Mouse (Mus musculus) gastrocnemius, adult 2 months (tissue): Measurements from ENCODE around the gene Rps19bp1. TPM values are rescaled to one million over a fixed set of nuclear protein-coding genes. Genes with fewer than 3 reads are reported as not detected.
A peak's percentile ranks its signal among the peaks of the same experiment; 100 is the strongest.

Experiments
- DNase-seq: peaks from one replicate; pipeline ENCODE4 v3.0.0; 2022
- H3K27ac ChIP-seq: fragments of 200-600 bp; 2 replicates; pipeline ENCODE4 v1.8.1; 2022; ENCODE audit warnings: mild to moderate bottlenecking
- H3K4me3 ChIP-seq: fragments of 200-600 bp; 2 replicates; pipeline ENCODE4 v1.8.1; 2022; ENCODE audit warnings: mild to moderate bottlenecking, moderate library complexity
- CTCF ChIP-seq: fragments of 200-600 bp; IDR thresholded peaks from 2 replicates; pipeline ENCODE4 v1.8.1; 2022; ENCODE audit warnings: antibody characterized with exemption, mild to moderate bottlenecking, moderate library complexity
- intact Hi-C: fragments of 180-260 bp; cut with DNase I; formaldehyde crosslinking; loops from one replicate; pipeline ENCODE4 v1.15.1; 2025
- total RNA-seq, 2 experiments: library from RNA; stranded (reverse); gene quantifications; 2 replicates each; pipeline ENCODE4 v1.2.3; 2021

Gene Rps19bp1
- total RNA-seq, 2 experiments from 2014 or later: 11.3 to 16.0 TPM

GRCm38 (mm10) chr15:80254847-80255645 lies 9.1 kb downstream of the Rps19bp1 start, which contains the start of gene Atf4:
Atf4 (plus strand) TSS chr15:80255184.
- H3K27ac ChIP-seq: peak within 1 kb of the TSS; percentile 99
- TF ChIP-seq CTCF: no peak
- intact Hi-C loops: loop anchor here (2.0 kb wide), 1 partner anchor 20 kb away; the partner anchor contains the start of genes AC140267.1 and Mief1
- peak; percentile 99 for DNase-seq
- peak within 1 kb of the TSS; percentile 78 for H3K4me3 ChIP-seq

DNA sequence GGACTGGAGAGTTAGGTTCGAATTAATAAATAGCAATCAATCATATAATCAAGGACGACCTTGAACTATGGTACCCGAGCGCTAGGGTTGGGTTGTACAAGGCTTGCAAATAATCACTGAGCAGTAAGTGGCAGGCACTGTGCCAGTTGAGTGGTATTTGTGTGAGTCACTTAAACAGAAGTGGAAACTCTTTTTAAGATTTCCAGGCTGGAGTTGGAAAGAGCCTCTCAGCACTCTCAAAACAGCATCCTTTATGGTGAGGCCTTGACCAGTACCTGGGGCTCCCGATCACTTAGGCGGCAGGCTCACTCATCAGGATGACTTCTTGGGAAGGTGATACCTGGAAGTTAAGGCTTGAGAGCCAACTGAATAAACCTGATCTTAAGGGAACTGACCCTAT lies 9.9 kb downstream of the Rps19bp1 start:
- no peak for TF ChIP-seq CTCF
- H3K4me3 ChIP-seq: peak overlapping the region; percentile 78
- intact Hi-C loops: loop anchor here (2.0 kb wide), 1 partner anchor 19 kb away; the partner anchor contains the start of genes AC140267.1 and Mief1
- peak; percentile 47 for DNase-seq
- peak overlapping the region; percentile 99 for H3K27ac ChIP-seq

GRCm38 (mm10) chr15:80253530-80253929 lies 10.6 kb downstream of the Rps19bp1 start:
- no peak for DNase-seq
- intact Hi-C loops: no loop called here
- H3K4me3 ChIP-seq: no peak overlapping the region
- no peak for TF ChIP-seq CTCF
- peak overlapping the region; percentile 99 for H3K27ac ChIP-seq

DNA sequence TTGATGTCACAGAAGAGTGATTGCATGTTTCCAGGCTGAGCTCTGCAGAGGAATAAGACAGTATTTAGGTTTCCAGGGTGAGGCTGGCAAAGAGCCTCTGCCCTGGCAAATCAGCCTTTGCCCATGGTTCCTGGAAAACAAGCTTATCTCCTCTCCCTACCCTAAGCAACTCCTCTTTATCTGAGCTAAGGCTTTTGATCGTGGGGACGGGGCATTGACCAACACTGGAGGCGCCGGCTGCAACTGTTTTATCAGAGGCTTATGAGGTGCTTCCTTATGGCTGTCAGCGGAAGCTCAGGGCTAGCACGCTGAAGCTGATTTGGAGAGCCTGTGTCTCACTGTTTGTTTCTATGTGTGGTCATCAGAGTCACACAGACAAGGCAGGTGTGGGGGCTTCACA lies 13.5 kb downstream of the Rps19bp1 start:
- Histone ChIP-seq H3K27ac (peak overlapping the region; percentile 63; the same call in 1 of the 2 replicates), H3K4me3 (no peak overlapping the region)
- intact Hi-C loops: no loop called here
- DNase-seq: no peak
- TF ChIP-seq CTCF: no peak

GRCm38 (mm10) chr15:80249672-80250071 lies 14.4 kb downstream of the Rps19bp1 start:
- no peak overlapping the region for H3K4me3 ChIP-seq
- intact Hi-C loops: no loop called here
- TF ChIP-seq CTCF: no peak
- H3K27ac ChIP-seq: no peak overlapping the region
- no peak for DNase-seq

- no peak overlapping the region for H3K27ac ChIP-seq
- TF ChIP-seq CTCF: no peak
- no peak for DNase-seq
- intact Hi-C loops: no loop called here
- no peak overlapping the region for H3K4me3 ChIP-seq
These were observed 15.5 kb downstream of the Rps19bp1 start for GRCm38 (mm10) chr15:80248596-80248995.

DNA sequence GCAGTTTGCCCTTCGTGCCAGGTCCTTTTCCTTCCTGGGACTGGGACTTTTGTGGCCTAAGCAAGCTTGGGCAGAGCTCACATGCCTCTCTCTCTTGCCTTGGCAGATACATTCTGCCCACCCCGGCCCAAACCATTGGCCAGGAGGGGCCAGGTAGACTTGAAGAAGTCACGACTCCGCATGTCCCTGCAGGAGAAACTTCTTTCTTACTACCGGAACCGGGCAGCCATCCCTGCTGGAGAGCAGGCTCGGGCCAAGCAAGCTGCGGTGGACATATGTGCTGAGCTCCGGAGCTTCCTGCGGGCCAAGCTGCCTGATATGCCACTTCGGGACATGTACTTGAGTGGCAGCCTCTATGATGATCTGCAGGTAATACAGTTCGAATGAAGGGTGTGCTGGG lies 16.0 kb downstream of the Rps19bp1 start:
- DNase-seq: no peak
- TF ChIP-seq CTCF: no peak
- Histone ChIP-seq H3K27ac (no peak overlapping the region), H3K4me3 (no peak overlapping the region)
- intact Hi-C loops: no loop called here

DNA sequence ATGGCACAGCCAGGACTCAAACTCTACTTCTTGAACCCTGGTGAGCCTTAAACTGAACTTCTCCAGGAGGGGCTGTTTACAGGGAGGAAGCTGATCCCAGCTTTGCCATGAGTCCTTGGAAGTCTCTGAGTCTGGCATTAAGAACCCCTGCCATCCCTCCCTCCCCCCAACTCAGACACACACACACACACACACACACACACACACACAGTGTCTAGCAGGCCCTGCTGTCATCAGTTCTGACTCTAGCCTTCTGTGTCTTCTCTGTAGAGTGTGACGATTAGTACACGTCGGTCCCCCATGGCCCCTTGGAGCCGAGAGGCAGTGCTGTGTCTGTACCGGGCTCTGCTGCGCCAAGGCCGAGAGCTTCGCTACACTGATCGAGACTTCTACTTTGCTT lies 28.6 kb downstream of the Rps19bp1 start, which contains the start of gene AC140267.1:
AC140267.1 (plus strand) TSS at position 301 of the 400 bp plus-strand sequence.
- intact Hi-C loops: loop anchor here (2.0 to 10.0 kb wide), 2 partner anchors 19 to 291 kb away; partner anchors contain the start of gene Atf4
- Histone ChIP-seq H3K4me3 (peak within 1 kb of the TSS; percentile 99), H3K27ac (peak within 1 kb of the TSS; percentile 91)
- DNase-seq: no peak
- no peak for TF ChIP-seq CTCF

DNA sequence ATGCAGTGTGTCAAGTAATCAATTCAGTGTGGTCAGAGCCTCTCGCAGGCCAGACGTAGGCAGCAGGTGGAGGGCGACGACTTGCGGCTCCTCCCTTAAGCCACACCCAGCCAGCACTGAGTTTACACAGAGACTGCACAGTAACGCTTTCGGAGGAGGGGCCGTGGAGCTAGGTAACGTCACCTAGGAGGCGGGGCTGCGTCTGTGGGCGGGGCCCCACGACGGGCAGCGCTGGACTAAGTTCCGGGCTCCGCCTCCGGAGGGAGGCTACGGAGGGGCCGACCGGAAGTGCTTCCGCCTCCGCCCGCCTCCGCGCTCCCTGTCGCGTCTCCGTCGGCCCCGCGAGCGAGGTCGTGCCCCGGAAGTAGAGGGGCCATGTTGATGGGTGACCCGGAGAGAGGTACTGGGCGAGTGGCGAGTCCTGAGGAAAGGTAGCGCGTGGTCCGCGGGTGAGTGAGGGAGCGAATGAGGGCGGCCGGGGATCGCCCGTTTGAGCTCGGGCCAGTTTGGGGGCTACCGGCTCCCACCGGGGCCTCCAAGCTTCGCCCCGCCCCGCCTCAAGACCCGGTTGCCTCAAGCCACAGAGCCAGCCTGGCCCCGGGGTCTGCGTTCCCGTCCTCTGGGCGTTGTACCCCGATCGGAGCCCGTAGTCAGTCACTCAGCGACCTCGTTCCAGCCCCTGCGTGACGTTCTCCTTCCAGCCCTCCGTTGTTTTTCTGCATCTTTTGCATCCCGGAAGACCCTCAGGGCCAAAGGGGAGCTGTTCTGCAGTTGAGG lies 30.2 kb downstream of the Rps19bp1 start, which contains the start of gene Mief1:
Mief1 (plus strand) TSS at position 286 of the 777 bp plus-strand sequence.
- intact Hi-C loops: loop anchor here (2.0 to 10.0 kb wide), 2 partner anchors 21 to 289 kb away; partner anchors contain the start of gene Atf4
- peak within 1 kb of the TSS; percentile 99 for H3K4me3 ChIP-seq
- peak within 1 kb of the TSS; percentile 91 for H3K27ac ChIP-seq
- no peak; the same call in 1 of the 2 replicates for TF ChIP-seq CTCF
- peak; percentile 99 for DNase-seq

DNA sequence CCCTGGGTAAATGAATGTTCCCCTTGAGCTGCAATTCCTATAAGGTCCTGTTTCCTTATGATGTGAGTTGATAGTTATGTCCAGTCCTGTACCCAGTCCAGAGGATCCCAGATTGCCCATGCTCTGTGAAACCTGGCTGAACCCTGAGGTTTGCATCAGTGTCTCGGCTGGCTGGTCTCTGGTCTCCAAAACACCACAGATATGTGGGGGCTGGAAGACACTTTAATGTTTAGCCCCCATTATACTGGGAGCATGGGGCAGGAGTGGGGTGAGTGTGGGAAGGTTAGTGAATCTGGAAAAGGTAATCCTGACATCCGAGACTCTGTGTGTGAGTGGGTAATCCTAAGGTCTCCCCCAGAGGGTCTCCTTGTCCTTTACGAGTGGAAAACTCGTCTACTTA lies 31.1 kb downstream of the Rps19bp1 start:
- Histone ChIP-seq H3K4me3 (peak overlapping the region; percentile 99), H3K27ac (peak overlapping the region; percentile 91)
- intact Hi-C loops: loop anchor here (10.0 kb wide), 1 partner anchor 288 kb away; no protein-coding TSS in a partner anchor
- TF ChIP-seq CTCF: no peak
- no peak for DNase-seq

DNA sequence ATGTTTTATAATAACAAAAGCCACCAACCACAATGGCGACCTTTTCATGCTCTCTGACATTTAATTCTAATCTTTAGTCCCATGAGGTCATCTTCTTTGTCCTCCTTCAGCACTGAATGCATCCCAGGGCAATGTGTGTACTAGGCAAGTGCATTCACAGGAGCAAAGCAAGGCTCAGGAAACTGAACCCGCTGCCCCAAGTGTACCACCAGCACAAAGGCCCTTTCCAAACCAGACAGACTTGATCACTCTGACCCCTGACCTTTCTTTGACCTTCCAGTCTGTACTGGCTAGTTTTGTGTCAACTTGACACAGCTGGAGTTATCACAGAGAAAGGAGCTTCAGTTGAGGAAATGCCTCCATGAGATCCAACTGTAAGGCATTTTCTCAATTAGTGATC lies 31.8 kb downstream of the Rps19bp1 start:
- Histone ChIP-seq H3K4me3 (no peak overlapping the region), H3K27ac (no peak overlapping the region)
- DNase-seq: no peak
- no peak for TF ChIP-seq CTCF
- intact Hi-C loops: loop anchor here (10.0 kb wide), 1 partner anchor 288 kb away; no protein-coding TSS in a partner anchor

DNA sequence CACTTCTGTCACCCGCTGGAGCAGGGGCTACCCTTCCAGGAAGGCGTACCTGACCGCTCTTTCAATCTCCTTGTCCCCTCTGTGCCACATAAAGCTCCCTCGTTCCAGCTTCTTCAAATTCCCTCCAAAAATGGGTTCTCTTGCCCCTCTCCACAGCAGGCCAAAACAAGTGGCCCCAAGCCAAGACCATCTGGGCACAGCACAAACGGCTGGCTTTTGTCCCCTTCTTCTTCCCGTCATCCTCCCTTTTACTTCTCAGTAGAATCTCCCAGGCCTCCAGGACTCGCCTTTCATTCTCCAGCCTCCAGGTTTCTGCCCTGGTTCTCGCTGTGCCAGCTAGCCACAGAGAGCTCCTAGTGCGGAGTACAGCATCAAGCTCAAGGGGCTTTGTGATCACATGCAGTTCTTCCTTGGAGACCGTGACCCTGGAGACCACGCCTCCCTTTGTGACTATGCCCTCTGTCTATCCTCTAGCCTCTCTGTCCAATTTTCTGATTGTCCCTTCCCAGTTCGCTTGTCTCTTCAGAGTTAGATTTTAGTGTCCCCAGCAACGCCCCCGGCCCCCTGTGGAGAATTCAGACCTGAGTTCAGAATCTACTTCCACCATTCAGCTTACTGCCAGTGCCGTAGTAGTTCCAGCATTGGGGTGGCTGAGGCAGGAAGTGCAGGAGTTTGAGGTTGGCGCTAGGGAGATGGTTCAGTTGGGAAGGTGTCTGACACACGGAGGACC lies 35.9 kb downstream of the Rps19bp1 start:
- intact Hi-C loops: loop anchor here (5.0 kb wide), 1 partner anchor 136 kb away; the partner anchor contains the start of genes Rpl3 and Syngr1
- no peak overlapping the region for H3K4me3 ChIP-seq
- DNase-seq: no peak
- no peak overlapping the region for H3K27ac ChIP-seq
- no peak for TF ChIP-seq CTCF
